Mouse (Mus musculus) hindbrain, postnatal 0 days (tissue): Measurements from ENCODE around the gene Stard7. TPM values are rescaled to one million over a fixed set of nuclear protein-coding genes. Genes with fewer than 3 reads are reported as not detected.

Source experiments
- ATAC-seq: fragments of 200-750 bp; cut with Nextera tagmentation; 2 replicates; pipeline ENCODE4 v1.8.0; 2017; ENCODE audit warnings: mild to moderate bottlenecking, moderate TSS enrichment, moderate library complexity
- DNase-seq: peaks from one replicate; pipeline ENCODE4 v3.0.0-alpha.2; 2015; ENCODE audit warnings: low spot score
- H3K27ac ChIP-seq: fragments of 300-500 bp; sonication (generic); 2 replicates; pipeline ENCODE4 v1.5.1; 2014; ENCODE audit warnings: mild to moderate bottlenecking
- H3K27me3 ChIP-seq: fragments of 300-500 bp; sonication (generic); 2 replicates; pipeline ENCODE4 v1.6.1; 2014; ENCODE audit warnings: low read length, mixed read lengths; ENCODE audit not compliant: insufficient read depth
- H3K36me3 ChIP-seq: fragments of 300-500 bp; sonication (generic); 2 replicates; pipeline ENCODE4 v1.6.1; 2014; ENCODE audit warnings: low read length, mixed read lengths; ENCODE audit not compliant: insufficient read depth
- H3K4me1 ChIP-seq: fragments of 300-500 bp; sonication (generic); 2 replicates; pipeline ENCODE4 v1.6.1; 2014; ENCODE audit warnings: antibody characterized with exemption, low read length, mixed read lengths; ENCODE audit not compliant: insufficient read depth
- H3K4me2 ChIP-seq: fragments of 300-500 bp; sonication (generic); 2 replicates; pipeline ENCODE4 v1.6.1; 2014; ENCODE audit warnings: low read depth, mild to moderate bottlenecking, low read length, moderate library complexity, mixed read lengths
- H3K4me3 ChIP-seq: fragments of 300-500 bp; sonication (generic); 2 replicates; pipeline ENCODE4 v1.5.1; 2014; ENCODE audit warnings: low read length
- H3K9ac ChIP-seq: fragments of 300-500 bp; sonication (generic); replicated peaks from 2 replicates; pipeline ENCODE4 v1.6.1; 2014; ENCODE audit warnings: mild to moderate bottlenecking, low read length, moderate library complexity, mixed read lengths
- H3K9me3 ChIP-seq: fragments of 300-500 bp; sonication (generic); 2 replicates; pipeline ENCODE4 v1.6.1; 2016; ENCODE audit warnings: low read length, mixed read lengths
- CTCF ChIP-seq: IDR thresholded peaks from 2 replicates; pipeline ENCODE4 v1.5.1; 2016; ENCODE audit warnings: antibody characterized with exemption, control low read depth, low read depth
- WGBS: fragments of 180-500 bp; shearing (Covaris S2); extraction: QIAGEN DNeasy Blood & Tissue Kit; methylation state at CpG from one replicate; pipeline ENCODE4 v1.1.7; 2014; 5-methylcytosine and 5-hydroxymethylcytosine counted together
- polyA plus RNA-seq: library from polyadenylated mRNA; unstranded; fragments of >200 nt; fragmentation: Nextera tagmentation; extraction: Ambion mirVana; gene quantifications from 2 replicates; pipeline ENCODE4 v1.2.1, GENCODE M21; 2015
- total RNA-seq: library from RNA; depleted of rRNA; stranded (reverse); fragments of >200 nt; gene quantifications from 2 replicates; pipeline ENCODE4 v1.2.3, GENCODE M21; 2014

Stard7 gene
- total and polyA plus RNA-seq, 2 experiments from 2014 or later = 94.3 to 142 TPM

GRCm38 (mm10) chr2:127312801-127313200, 42.8 kb downstream of the Stard7 start:
- TF ChIP-seq CTCF = no peak
- Histone ChIP-seq H3K27ac (no peak overlapping the region), H3K4me1 (no peaks in the 10 kb centered on the region), H3K36me3 (no peaks in the 10 kb centered on the region), H3K4me3 (no peak overlapping the region), H3K9me3 (no peaks in the 10 kb centered on the region), H3K9ac (no peak overlapping the region), H3K27me3 (no peaks in the 10 kb centered on the region), H3K4me2 (no peak overlapping the region)
- WGBS = 97% methylated on average over 4 of the region's 4 CpGs
- no peak for DNase-seq
- no peak for ATAC-seq

DNA sequence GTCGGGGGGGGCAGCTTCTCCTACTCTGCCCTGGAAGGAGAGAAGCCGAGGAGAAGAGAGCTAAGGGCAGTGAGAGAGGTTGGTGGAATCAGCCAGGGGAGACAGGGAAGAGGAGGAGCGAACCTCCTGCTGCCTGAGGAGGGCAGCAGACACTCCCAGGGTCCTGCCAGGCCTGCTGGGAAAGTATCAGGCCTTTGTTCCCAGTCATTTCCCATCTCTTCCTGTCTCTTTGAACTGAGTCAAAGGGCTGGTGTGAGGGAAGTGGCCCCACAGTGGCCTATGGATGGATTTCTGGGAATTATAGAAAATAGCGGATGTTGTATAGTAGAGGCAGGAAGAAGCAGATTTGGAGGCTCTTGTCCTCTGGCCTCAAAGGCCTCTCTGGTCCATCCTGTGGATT, 43.9 kb downstream of the Stard7 start:
- no peak overlapping the region for H3K4me3 ChIP-seq
- no peaks in the 10 kb centered on the region for H3K4me1 ChIP-seq
- H3K36me3 ChIP-seq = no peaks in the 10 kb centered on the region
- H3K9me3 ChIP-seq = no peaks in the 10 kb centered on the region
- no peaks in the 10 kb centered on the region for H3K27me3 ChIP-seq
- peak; percentile 12; the same call in 1 of the 2 replicates for TF ChIP-seq CTCF
- no peak for ATAC-seq
- 66% methylated on average over 4 of the region's 4 CpGs for WGBS
- H3K4me2 ChIP-seq = no peak overlapping the region
- no peak for DNase-seq
- H3K27ac ChIP-seq = no peak overlapping the region
- no peak overlapping the region for H3K9ac ChIP-seq

DNA sequence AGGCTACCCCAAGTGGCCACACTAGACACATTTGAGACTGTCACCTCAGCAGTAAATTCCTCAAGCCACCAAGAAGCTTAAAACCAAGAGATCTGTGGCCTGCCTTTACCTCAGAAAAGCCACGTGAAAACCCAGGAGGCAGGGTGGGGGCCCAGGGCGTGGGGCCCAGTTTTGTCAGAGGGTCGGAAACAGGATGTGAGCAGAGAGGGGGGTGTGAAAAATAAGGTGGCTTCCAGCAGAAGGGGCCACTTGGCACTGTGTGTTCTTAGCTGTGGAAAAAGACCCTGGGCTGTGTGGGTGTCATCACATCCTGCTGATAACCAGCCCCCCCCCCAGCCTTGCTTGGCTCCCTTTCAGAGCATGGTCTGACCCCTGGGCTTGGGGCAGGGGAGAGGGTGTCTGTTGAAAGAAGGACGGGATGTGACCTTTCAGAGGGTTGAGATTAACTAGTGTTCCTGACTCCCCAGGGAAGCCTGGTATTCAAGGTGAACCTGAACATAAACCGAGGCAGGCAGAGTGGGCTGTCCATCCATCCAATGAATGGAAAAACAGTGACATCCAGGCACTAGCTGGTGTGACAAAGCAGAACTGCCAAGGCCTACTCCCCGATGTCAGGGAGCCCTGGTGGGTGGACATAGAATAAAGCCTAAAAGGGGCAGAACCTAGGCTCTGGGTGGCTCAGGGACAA, 44.6 kb downstream of the Stard7 start:
- no peaks in the 10 kb centered on the region for H3K4me1 ChIP-seq
- no peak for DNase-seq
- no peak for TF ChIP-seq CTCF
- no peaks in the 10 kb centered on the region for H3K36me3 ChIP-seq
- WGBS = 81% methylated on average over 6 of the region's 6 CpGs
- no peak overlapping the region for H3K4me2 ChIP-seq
- ATAC-seq = no peak
- H3K9ac ChIP-seq = no peak overlapping the region
- no peak overlapping the region for H3K4me3 ChIP-seq
- H3K9me3 ChIP-seq = no peaks in the 10 kb centered on the region
- no peaks in the 10 kb centered on the region for H3K27me3 ChIP-seq
- no peak overlapping the region for H3K27ac ChIP-seq

DNA sequence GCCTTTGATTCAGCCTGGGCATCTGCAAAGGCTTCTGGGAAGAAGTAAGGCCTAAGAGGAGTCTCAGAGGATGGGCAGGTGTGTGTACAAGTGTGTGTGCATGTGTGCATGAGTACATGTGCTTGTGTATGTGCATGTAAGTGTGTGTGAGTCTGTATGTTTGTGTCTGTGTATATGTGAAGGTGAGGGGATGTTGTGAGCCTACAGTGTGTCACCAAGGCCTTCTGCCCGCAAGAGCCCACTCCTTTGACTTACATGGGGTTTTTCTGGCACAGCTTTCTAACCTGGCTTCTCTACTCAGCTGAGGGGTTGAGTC, 45.1 kb downstream of the Stard7 start:
- no peak overlapping the region for H3K27ac ChIP-seq
- H3K9me3 ChIP-seq = no peaks in the 10 kb centered on the region
- ATAC-seq (no peak), DNase-seq (no peak)
- 80% methylated on average over 1 of the region's 1 CpGs for WGBS
- H3K4me1 ChIP-seq = no peaks in the 10 kb centered on the region
- no peaks in the 10 kb centered on the region for H3K36me3 ChIP-seq
- H3K4me3 ChIP-seq = no peak overlapping the region
- no peaks in the 10 kb centered on the region for H3K27me3 ChIP-seq
- no peak overlapping the region for H3K4me2 ChIP-seq
- no peak for TF ChIP-seq CTCF
- no peak overlapping the region for H3K9ac ChIP-seq

DNA sequence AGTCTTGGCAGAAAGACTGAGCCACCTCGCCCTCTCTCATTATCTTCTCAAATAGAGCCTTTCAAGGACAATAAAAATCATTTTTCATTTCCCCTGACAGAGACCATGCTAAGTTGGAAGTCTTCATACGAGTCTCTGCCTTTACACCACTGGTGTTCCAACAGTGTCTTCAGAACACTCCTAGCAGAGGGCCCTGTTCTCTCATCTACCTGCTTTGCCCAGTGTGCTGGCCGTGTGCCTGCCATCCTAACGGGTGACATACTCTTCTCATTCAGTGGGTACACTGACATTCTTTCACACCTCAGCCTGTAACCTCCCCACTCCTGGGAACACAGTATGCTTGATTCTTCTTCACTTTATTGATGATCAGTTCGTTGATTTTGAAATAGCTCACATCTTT, 46.4 kb downstream of the Stard7 start:
- no peak overlapping the region for H3K9ac ChIP-seq
- ATAC-seq = no peak

DNA sequence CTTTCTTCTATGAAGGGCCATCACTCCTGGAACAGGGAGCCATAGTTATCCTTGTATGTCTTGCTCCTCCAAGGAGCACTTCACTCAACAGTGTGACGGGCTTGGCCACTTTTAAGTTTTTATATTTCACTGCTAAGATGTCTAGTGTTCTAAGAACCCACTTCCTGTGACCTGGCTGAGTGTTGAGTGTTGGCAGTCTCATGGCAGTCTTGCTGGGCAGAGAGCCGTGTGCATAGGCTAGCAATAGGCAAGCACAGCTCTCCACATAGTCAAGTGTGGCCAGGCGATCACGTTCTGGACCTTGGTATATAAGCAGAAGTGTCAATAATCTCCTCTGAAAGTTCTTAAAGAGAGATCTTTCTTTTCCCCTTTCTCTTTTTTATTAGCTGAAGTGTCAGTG, 48.1 kb downstream of the Stard7 start:
- 91% methylated on average over 4 of the region's 4 CpGs for WGBS
- no peak for TF ChIP-seq CTCF
- H3K4me1 ChIP-seq = no peaks in the 10 kb centered on the region
- no peak for DNase-seq
- ATAC-seq = no peak
- H3K4me2 ChIP-seq = no peak overlapping the region
- H3K27ac ChIP-seq = no peak overlapping the region
- no peaks in the 10 kb centered on the region for H3K36me3 ChIP-seq
- no peaks in the 10 kb centered on the region for H3K27me3 ChIP-seq
- H3K9ac ChIP-seq = no peak overlapping the region
- no peak overlapping the region for H3K4me3 ChIP-seq
- no peaks in the 10 kb centered on the region for H3K9me3 ChIP-seq

More for the DNA sequence above, 46.4 kb downstream of the Stard7 start:
- 78% methylated on average over 5 of the region's 5 CpGs for WGBS
- H3K27me3 ChIP-seq = no peaks in the 10 kb centered on the region
- no peak for TF ChIP-seq CTCF
- no peak overlapping the region for H3K27ac ChIP-seq
- no peak for DNase-seq
- H3K4me3 ChIP-seq = no peak overlapping the region
- H3K36me3 ChIP-seq = no peaks in the 10 kb centered on the region
- no peaks in the 10 kb centered on the region for H3K9me3 ChIP-seq
- no peaks in the 10 kb centered on the region for H3K4me1 ChIP-seq
- no peak overlapping the region for H3K4me2 ChIP-seq

DNA sequence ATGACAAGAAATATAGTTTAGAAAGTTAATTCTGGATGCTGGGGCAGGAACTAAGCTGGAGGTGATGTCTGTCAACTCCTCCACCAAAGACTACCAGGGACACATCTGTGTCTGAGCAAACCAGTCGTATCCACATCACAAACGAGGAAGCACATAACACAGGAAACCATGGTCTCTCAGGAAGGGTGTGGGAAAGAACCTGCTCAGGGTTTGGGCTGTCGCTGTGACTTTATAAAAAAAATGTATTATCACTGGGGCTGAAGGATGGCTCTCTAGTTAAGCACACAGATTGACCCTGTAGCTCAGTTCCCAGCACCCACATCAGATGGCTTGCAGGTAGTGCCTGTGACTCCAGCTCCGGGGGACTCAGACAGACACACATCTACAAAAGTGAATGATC, 49.1 kb downstream of the Stard7 start:
- Histone ChIP-seq H3K27ac (no peak overlapping the region), H3K27me3 (no peaks in the 10 kb centered on the region), H3K4me1 (no peaks in the 10 kb centered on the region), H3K9me3 (no peaks in the 10 kb centered on the region), H3K4me3 (no peak overlapping the region), H3K4me2 (no peak overlapping the region), H3K36me3 (no peaks in the 10 kb centered on the region), H3K9ac (no peak overlapping the region)
- TF ChIP-seq CTCF = no peak
- no peak for ATAC-seq
- WGBS = 78% methylated on average over 4 of the region's 4 CpGs
- no peak for DNase-seq
